Mouse (Mus musculus) spleen, adult 2 months (tissue): ENCODE results near the gene Smc4. TPM values are rescaled to one million over a fixed set of nuclear protein-coding genes. Genes with fewer than 3 reads are reported as not detected.

Experiments used
- DNase-seq, 2 experiments: peaks; one replicate each; pipeline versions ENCODE4 v3.0.0 to v3.0.0-alpha.2; 2012 to 2021; ENCODE audit warnings: low spot score in 2 of 2, low read depth in 1 of 2
- H3K27ac ChIP-seq: fragments of 200-500 bp; 2 replicates; pipeline ENCODE4 v1.5.1; 2012; ENCODE audit warnings: low read length, inconsistent platforms; ENCODE audit not compliant: insufficient read depth
- H3K27me3 ChIP-seq: fragments of 200-500 bp; 2 replicates; pipeline ENCODE4 v1.6.1; 2012; ENCODE audit warnings: mild to moderate bottlenecking, moderate library complexity, low read length, inconsistent platforms; ENCODE audit not compliant: control insufficient read depth, insufficient read depth
- H3K36me3 ChIP-seq: fragments of 200-500 bp; 2 replicates; pipeline ENCODE4 v1.6.1; 2012; ENCODE audit warnings: mild to moderate bottlenecking, low read length, inconsistent platforms; ENCODE audit not compliant: control insufficient read depth, insufficient read depth
- H3K4me1 ChIP-seq: fragments of 200-500 bp; 2 replicates; pipeline ENCODE4 v1.6.1; 2011; ENCODE audit warnings: inconsistent platforms; ENCODE audit not compliant: control insufficient read depth, insufficient read depth, insufficient read length
- H3K4me3 ChIP-seq: fragments of 200-500 bp; 2 replicates; pipeline ENCODE4 v1.5.1; 2011; ENCODE audit warnings: mild to moderate bottlenecking, inconsistent platforms; ENCODE audit not compliant: insufficient read depth, insufficient read length; ENCODE audit errors: extremely low read depth
- CTCF ChIP-seq: fragments of 200-500 bp; IDR thresholded peaks from 2 replicates; pipeline ENCODE4 v1.5.1; 2011; ENCODE audit warnings: mild to moderate bottlenecking, inconsistent platforms; ENCODE audit not compliant: insufficient read depth, insufficient read length, insufficient replicate concordance; ENCODE audit errors: extremely low read depth
- POLR2A ChIP-seq: fragments of 200-500 bp; IDR thresholded peaks from 2 replicates; pipeline ENCODE4 v1.6.1; 2011; ENCODE audit warnings: low read depth, low read length, inconsistent platforms
- WGBS: fragments of 180-500 bp; shearing (Covaris S2); methylation state at CpG from one replicate; pipeline ENCODE4 v1.1.7; 2018; 5-methylcytosine and 5-hydroxymethylcytosine counted together
- polyA plus RNA-seq: library from polyadenylated mRNA; depleted of rRNA; stranded (reverse); fragments of >200 nt; gene quantifications from 2 replicates; pipeline ENCODE4 v1.2.3, GENCODE M21; 2012

Gene Smc4
- polyA plus RNA-seq, 1 experiment: 10.8 TPM

- TF ChIP-seq CTCF: no peak
- no peak for TF ChIP-seq POLR2A
- no peaks in the 10 kb centered on the region; the same call in none of the 2 replicates for H3K4me1 ChIP-seq
- 6% methylated on average over 9 of the region's 9 CpGs for WGBS
These were observed 40.8 kb downstream of the Smc4 start for GRCm38 (mm10) chr3:69045400-69045703.

GRCm38 (mm10) chr3:69045750-69046149 lies 41.2 kb downstream of the Smc4 start:
- WGBS: 46% methylated on average over 13 of the region's 13 CpGs
- Histone ChIP-seq H3K4me3 (peak overlapping the region; percentile 2), H3K27me3 (no peaks in the 10 kb centered on the region), H3K36me3 (peaks cover 1% of the 10 kb centered on the region; the same call in 1 of the 2 replicates), H3K4me1 (no peaks in the 10 kb centered on the region; the same call in none of the 2 replicates), H3K27ac (no peak overlapping the region)
- TF ChIP-seq CTCF: no peak
- TF ChIP-seq POLR2A: no peak
- no peak for DNase-seq

More at GRCm38 (mm10) chr3:69045400-69045703, 40.8 kb downstream of the Smc4 start:
- Histone ChIP-seq H3K27ac (peak overlapping the region; percentile 64), H3K27me3 (no peaks in the 10 kb centered on the region), H3K36me3 (peaks cover 1% of the 10 kb centered on the region; the same call in 1 of the 2 replicates), H3K4me3 (peak overlapping the region; percentile 96)
- DNase-seq: no peak

- TF ChIP-seq CTCF (no peak), POLR2A (no peak)
- 84% methylated on average over 4 of the region's 4 CpGs for WGBS
These were observed 42.0 kb downstream of the Smc4 start for GRCm38 (mm10) chr3:69046509-69046908.

GRCm38 (mm10) chr3:69047684-69048083 lies 43.1 kb downstream of the Smc4 start:
- 95% methylated on average over 4 of the region's 4 CpGs for WGBS
- Histone ChIP-seq H3K27me3 (no peaks in the 10 kb centered on the region), H3K4me1 (no peaks in the 10 kb centered on the region; the same call in none of the 2 replicates), H3K36me3 (no peaks in the 10 kb centered on the region; the same call in 1 of the 2 replicates), H3K27ac (no peak overlapping the region), H3K4me3 (no peak overlapping the region)
- TF ChIP-seq CTCF (no peak), POLR2A (no peak)
- no peak for DNase-seq

More at GRCm38 (mm10) chr3:69046509-69046908, 42.0 kb downstream of the Smc4 start:
- DNase-seq: no peak
- Histone ChIP-seq H3K4me3 (no peak overlapping the region), H3K4me1 (no peaks in the 10 kb centered on the region; the same call in none of the 2 replicates), H3K27me3 (no peaks in the 10 kb centered on the region), H3K36me3 (peaks cover 1% of the 10 kb centered on the region; the same call in 1 of the 2 replicates), H3K27ac (no peak overlapping the region)

- H3K36me3 ChIP-seq: no peaks in the 10 kb centered on the region
- 93% methylated on average over 6 of the region's 6 CpGs for WGBS
- no peak overlapping the region for H3K27ac ChIP-seq
- no peaks in the 10 kb centered on the region for H3K27me3 ChIP-seq
- no peaks in the 10 kb centered on the region; the same call in 1 of the 2 replicates for H3K4me1 ChIP-seq
- no peak for TF ChIP-seq CTCF
- TF ChIP-seq POLR2A: no peak
- DNase-seq: no peak
- no peak overlapping the region for H3K4me3 ChIP-seq
These were observed 44.5 kb downstream of the Smc4 start for GRCm38 (mm10) chr3:69049011-69049410.

- H3K27me3 ChIP-seq: no peaks in the 10 kb centered on the region
- H3K4me3 ChIP-seq: no peak overlapping the region
- 82% methylated on average over 11 of the region's 11 CpGs for WGBS
- no peaks in the 10 kb centered on the region for H3K4me1 ChIP-seq
- H3K27ac ChIP-seq: no peak overlapping the region
- H3K36me3 ChIP-seq: no peaks in the 10 kb centered on the region
- TF ChIP-seq CTCF (no peak), POLR2A (no peak)
- DNase-seq: no peak
These were observed 47.4 kb downstream of the Smc4 start for GRCm38 (mm10) chr3:69051894-69052293.

GRCm38 (mm10) chr3:69054760-69055432 lies 50.4 kb downstream of the Smc4 start:
- WGBS: 81% methylated on average over 7 of the region's 7 CpGs
- Histone ChIP-seq H3K27me3 (no peaks in the 10 kb centered on the region), H3K36me3 (no peaks in the 10 kb centered on the region), H3K4me1 (no peaks in the 10 kb centered on the region), H3K4me3 (no peak overlapping the region), H3K27ac (peak overlapping the region; percentile 5; the same call in 1 of the 2 replicates)
- TF ChIP-seq CTCF (no peak), POLR2A (no peak)
- no peak for DNase-seq
